10 mouse cellular contexts compared by ENCODE assay signal in the genomic region with DNA sequence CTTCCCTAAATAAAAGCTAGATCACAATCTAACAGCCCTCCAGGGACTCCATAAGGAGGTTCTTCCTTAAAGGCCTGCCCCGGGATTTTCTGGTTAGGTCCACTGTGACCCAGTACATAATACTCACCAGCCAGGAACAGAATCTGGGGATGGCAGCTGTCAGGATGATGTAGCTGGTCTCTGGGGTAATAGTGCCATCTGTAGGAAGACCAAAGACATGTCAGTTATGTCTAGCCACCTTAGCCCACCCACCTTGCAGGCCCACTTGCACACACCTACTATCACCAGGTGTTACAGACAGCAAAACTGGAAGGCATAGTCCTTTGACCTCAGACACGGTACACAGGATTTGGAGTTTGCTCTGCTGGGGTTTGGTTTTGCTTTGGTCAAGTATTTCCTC.
DNase-seq lines count a peak whose midpoint lies in the region; ATAC-seq and TF ChIP-seq lines count a peak whose summit lies in the region.
"Had no signal": no experiment of that assay in that cellular context is flagged by ENCODE, and none has a peak within 500 bp of the region (broad histone marks: within the 10 kb centered on the region; RNA-seq: fewer than 3 reads in every experiment).

No protein-coding gene starts in this region.

- H3K4me3 ChIP-seq in lung, postnatal 0 days (ENCODE audit: low read depth, low read length) = no peak overlapping the region

- intact Hi-C loops in gastrocnemius, postnatal 14 days (cut with DNase I; ENCODE audit: low total_unique reads) = no loop called here

- no peak for TF ChIP-seq EP300 in lung, postnatal 0 days (IDR thresholded peaks at IDR 0.05)

- H3K27me3 ChIP-seq in lung, postnatal 0 days (replicated peaks; ENCODE audit: insufficient read depth, low read length) = no peaks in the 10 kb centered on the region

- H3K4me2 ChIP-seq in lung, postnatal 0 days (replicated peaks; ENCODE audit: low read depth, low read length) = no peak overlapping the region
- H3K4me2 ChIP-seq: heart, embryonic 11.5 days had no signal

- no peak for ATAC-seq in lung, postnatal 0 days

- H3K27ac ChIP-seq in lung, postnatal 0 days (ENCODE audit: low read length) = no peak overlapping the region

- H3K9ac ChIP-seq in lung, postnatal 0 days (replicated peaks; ENCODE audit: low read depth) = no peak overlapping the region

- H3K9me3 ChIP-seq in lung, postnatal 0 days (ENCODE audit: low read length) = no peaks in the 10 kb centered on the region

- 59% methylated on average over 2 of the region's 2 CpGs for WGBS in lung, postnatal 0 days

- peak; percentile 4 for DNase-seq in gastrocnemius, adult 18-20 months (ENCODE audit: low spot score)
- no peak for DNase-seq in gastrocnemius, postnatal 14 days
- no peak for DNase-seq in lung, postnatal 0 days (ENCODE audit: low spot score)
- DNase-seq in lung, adult 18-20 months = no peak
- peak; percentile 37 for DNase-seq in embryo, embryonic 10.5 days (ENCODE audit: low spot score)
- DNase-seq in thymus, postnatal 25 days = peak; percentile 8
- DNase-seq in left cerebral cortex, adult 11 months (ENCODE audit: low spot score) = no peak
- no peak for DNase-seq in adrenal gland, postnatal 10 days
- DNase-seq: kidney, adult 11 months had no signal

- no peaks in the 10 kb centered on the region for H3K4me1 ChIP-seq in lung, postnatal 0 days (ENCODE audit: insufficient read depth, low read depth, low read length)

- peaks cover 38% of the 10 kb centered on the region for H3K36me3 ChIP-seq in lung, postnatal 0 days (ENCODE audit: insufficient read depth, low read length)

- TF ChIP-seq CTCF in lung, postnatal 0 days (IDR thresholded peaks at IDR 0.05) = peak; percentile 24

Comparison
In these comparisons a context has a peak if more than half of its experiments do, and no peak if none do; other contexts are left out.
1. DNase-seq: peak in gastrocnemius, adult 18-20 months (single experiment), embryo, embryonic 10.5 days (single experiment) and thymus, postnatal 25 days (single experiment); none in gastrocnemius, postnatal 14 days (single experiment), lung, postnatal 0 days (single experiment), lung, adult 18-20 months (0 of 2), left cerebral cortex, adult 11 months (single experiment) and adrenal gland, postnatal 10 days (single experiment).